Mouse (Mus musculus) lung, postnatal 25 days (tissue): Measurements from ENCODE around the gene Gm28042.

Experiments used
- DNase-seq: peaks from one replicate; pipeline ENCODE4 v3.0.0; 2022; ENCODE audit warnings: low spot score

Gene Gm28042

DNA sequence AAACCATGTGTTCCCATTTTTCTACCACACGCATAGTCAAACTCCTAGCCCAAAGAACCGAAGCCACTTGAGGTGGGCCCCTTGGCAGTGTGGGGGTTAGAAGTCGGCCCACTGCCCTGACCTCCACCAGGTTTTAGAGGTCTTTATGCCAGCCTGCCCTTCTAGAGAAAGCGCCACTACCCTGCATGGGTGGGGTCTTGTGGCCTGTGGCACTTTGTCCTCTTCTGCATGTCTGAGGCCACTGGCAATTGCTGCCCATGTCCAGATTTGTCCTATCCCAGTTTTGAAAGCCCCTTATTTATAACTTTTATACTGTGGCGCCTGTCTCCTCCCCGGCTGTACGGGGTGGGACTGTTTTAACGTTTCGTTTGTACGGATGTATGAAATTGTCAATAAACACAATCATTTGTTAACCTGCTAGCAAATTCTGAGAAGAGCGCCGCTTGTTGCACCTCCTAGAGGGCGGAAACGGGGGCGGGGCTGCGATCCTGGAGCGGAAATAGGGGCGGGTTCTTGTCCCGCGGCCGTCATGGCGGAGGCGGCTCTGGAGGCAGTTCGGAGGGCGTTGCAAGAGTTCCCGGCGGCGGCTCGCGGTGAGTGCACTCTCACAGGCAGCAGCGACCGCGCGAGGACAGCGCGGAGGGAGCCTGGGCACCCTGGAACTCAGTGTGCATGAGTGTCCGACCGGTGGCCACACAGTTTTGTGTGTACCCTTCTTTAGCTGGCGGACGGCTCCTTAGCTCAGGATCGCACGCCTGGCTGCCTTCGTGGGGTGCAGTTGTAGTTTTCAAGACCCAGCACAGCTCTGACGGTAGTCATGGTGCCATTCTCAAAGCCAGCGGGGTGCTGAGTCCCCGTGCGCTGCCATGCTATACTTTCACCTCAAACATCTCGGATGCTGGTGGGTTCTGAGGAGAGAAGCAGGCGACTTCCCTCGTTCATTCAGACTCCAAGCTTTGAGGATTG, at the start of gene Gm28042, which contains the start of gene Jmjd7:
TSS of gene Gm28042 (plus strand) at position 510 of the 966 bp plus-strand sequence.
TSS of gene Jmjd7 (plus strand) at position 500 of the 966 bp plus-strand sequence.
- DNase-seq, result peak; percentile 94

DNA sequence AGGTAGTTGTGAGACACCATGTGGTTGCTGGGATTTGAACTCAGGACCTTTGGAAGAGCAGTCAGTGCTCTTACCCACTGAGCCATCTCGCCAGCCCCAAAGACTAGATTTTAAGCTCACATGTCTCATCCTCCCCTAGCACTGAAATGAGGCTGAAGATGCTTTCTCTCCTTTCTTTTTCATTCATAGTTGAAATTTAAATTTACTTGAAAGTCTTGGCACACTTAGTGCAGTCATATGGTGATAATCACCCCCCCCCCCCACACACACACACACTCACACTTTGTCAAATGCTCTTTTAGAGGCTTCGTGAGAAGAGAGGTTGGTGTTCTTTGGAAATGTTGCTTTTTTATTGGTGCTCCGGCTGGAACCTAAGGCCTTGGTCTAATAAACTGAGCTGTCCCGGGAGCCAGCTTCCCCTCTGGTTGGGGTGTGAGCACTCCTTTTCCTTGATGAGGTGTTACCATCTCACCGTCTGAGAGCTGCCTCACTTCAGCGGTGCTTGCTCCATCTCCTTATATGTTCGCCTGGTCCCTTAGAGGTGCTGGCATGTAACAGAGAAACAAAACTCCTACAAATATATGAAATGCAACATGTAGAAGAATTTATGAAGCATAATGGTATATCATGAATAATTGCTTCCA, 46.8 kb upstream of the Gm28042 start:
- no peak for DNase-seq

DNA sequence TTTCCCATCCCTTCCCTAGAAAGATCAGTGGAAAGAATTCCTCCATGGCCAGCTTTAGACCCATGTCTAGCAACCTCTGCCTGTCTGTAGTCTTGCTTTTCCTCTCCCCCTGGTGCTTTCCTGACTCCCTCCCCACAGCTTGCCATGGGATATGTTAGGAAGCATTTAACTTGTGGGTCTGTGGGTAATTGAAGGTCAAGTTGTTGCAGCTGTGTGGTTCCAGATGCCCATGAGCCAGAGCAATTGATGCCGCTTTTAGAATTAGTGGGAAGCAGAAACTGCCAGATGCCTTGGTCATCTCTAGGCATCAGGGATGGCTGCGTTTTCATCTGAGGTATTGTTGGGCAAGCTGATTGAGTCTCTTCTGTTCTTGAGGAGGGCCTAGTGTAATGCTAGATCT, 45.7 kb upstream of the Gm28042 start:
- DNase-seq, result no peak

DNA sequence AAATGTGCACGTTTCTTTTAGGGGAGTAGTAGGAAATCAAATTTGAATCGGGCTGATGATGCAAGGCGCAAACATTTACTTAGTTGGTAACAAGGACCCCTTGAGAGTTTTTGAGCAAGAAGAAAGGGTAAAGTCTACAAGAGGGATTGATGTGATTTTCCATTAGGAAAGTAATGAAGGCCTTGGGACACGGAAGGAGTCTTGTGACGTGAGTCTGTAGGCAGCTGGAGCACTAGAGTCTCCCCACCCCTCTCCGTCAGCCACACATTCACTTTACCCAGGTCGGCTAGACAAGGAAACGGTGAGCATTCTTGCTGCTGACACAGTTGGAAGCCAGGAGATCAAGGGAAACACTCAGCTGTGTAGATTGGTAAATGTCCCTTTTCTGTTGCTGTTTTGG, 41.4 kb upstream of the Gm28042 start:
- peak; percentile 81 for DNase-seq

DNA sequence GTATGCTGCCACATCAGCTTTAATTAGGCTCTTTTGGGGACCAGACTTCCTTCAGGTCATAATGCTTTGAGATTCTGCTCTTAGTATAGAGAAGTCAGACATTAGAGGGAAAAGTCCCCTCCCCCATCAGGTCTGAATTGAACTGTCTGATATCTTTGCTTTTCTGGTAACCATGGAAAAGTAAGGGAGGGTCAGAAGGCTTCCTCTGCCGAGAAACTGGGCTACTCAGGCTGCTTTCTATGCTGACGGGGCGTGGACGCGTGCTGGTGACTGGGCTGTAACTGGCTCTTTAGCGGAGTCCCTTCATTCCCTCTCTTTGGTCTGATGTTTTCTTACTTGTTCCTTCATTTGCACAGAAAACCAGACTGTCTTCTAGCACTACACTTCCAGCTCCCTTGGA, 40.9 kb upstream of the Gm28042 start:
- no peak for DNase-seq

DNA sequence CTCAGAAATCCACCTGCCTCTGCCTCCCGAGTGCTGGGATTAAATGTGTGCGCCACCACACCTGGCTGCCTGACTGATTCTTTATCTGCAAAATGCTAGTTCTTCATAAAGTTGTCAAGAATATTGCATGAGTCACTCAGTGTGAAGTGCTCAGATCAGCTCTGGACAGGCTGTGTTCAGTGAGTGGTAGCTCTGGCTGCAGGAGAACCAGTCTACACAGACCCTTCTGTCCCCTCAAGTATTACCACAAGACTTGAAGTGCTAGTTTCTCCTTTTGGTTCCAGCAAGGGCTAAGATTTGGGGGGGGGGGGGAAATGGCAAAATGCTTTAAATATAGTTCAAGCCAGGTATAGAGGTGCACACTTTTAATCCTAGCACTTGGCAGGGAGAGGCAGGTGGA, 39.9 kb upstream of the Gm28042 start:
- no peak for DNase-seq

DNA sequence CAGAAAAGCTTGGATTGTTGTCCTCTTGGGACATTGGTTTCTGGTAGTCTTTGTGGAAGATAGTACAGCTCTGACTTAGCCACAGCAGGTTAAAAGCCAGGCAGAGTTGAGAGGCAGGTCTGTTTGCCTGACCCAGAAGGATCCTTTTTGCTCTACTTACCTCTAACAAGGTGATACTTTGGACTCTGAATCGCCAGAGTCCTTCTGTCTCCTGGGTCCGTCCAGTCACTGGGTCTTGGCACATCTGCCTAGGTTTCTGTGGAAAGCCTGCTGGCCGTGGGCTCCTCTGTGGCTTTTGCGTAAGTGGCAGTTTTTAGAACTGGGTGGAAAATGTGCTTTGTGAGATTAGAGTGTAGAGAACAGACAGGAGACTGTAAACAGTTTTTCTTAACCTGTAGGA, 38.3 kb upstream of the Gm28042 start:
- no peak for DNase-seq

DNA sequence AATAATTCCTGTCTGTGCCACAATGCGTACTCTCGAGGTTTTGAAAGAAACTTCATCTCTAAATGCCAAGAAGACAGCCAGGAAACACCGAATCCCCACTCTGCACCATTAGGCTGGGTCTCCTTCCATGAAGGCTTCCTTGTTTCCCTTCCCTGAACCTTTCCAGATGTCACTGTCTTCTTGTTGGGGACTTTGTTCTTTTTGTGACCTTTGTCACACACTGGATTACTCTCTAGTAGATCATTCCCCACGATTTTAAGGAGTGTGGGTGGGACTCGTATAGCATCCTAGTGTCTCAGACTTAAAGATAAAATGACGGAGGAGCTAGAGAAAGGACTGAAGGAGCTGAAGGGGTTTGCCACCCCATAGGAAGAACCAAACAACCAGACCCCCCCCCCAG, 36.4 kb upstream of the Gm28042 start:
- DNase-seq, result no peak

DNA sequence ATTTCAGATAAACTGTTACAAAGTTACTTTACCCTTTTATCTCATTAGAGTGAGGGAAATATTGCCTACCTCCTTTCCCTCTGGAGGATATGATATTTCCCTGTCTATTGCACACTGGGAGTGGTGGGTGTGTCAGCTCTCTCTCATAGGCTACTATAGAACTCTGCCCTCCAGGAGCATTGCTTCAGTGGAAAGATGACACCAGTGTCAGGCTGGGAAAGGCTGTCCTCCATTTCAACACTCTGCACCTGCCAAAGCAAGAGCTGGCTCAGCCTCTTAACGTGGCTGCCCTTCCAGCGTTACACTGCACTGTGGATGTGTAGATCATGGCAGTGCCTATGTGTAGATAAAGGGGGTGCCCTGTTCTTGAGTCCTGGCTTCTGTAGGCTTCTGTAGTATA, 34.9 kb upstream of the Gm28042 start:
- no peak for DNase-seq

DNA sequence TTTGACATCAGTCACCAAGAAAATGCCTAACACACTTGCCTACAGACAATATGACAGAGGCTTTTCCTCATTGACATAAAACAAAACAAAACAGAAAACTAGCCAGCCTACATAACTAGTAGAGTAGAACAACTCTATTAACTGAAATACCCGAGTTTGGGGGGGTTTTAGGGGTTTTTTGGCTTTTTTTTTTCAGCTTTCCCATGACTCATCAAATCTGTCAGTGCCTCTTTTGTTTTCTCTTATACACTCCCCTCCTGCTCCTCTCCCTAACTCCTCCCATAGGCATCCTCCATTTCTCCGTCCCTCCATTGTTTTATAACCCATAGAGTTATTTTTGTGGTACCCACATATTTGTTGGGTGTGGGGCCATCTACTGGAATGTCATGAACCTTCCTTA, 33.8 kb upstream of the Gm28042 start:
- DNase-seq, result no peak

DNA sequence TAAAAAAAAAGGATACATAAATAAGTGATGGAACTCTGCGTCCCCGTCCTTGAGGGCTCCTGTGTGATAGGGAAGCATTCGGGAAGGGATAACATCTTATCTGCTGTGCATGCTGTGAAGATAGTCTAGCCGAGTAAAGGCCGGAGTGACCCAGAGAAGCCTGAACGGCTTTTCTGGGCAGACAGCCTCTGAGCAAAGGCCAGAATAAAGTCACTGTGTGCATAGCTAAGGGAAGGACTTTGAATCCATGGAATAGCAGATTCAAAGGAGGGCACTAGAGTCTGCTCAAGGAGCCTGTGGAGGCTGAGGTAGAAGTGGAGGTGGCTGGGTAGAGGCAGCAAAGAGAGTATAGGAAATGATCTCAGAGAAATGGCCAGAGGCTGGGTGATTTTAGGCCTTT, 32.5 kb upstream of the Gm28042 start:
- DNase-seq, result no peak

DNA sequence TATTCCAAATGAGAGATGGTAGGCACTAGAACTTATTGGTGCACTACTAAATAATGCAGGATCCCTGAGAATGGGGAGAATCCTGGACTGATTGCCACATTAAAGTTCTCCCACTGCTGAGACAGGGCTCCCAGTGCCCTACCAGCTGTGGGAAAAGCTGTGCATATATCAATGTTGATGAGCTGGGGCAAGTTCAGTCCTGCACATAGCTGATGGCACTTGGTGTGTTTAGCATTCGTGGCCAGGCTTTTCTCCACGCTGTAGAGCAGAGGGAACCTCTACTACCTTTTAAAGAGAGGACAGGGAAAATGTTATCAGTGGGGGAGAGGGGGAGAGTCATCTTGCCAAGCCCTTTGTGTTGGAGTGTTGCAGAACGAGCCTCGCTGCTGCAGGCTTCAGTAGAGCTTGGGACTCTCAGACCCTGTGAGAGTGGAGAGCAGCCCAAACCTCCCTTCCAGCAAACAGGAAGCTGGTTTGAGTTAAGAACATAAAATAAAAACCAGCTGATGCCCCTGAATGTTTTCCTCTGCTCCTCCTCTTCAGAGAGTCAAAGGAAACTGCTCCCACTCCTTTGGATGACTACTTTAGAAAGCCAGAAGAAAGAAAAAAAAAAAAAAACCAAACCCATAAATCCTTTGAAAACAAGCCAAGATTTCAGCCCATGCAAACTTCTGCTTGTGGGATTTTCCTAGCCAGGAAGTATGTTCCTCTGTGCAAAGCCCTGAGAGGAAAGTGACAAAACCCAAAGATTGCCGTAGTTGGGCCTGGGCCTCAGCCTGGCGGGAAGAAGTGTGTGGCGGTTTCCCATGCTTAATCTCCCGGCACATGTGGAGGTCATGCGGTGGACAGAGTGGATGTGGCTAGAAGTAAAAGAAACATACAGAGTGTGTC, 31.7 kb upstream of the Gm28042 start:
- DNase-seq, result no peak

DNA sequence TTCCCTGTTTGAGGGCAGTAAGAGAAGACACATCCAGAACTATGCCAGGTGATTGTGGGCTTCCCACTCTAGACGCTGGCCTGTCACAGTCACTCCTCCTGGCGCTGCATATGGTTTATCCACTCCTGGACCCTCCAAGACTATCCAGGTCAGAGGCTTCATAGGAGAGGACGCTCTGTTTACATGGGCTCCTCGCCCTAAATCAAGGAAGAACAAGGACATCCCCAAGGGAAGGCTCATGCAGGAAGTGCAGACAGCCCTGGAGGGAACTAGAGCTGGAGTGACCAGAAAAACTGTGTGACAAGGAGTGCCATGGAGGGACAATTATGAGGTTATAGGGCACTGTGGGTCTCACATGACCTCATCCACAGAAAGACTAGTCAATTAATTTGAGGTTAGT, 29.9 kb upstream of the Gm28042 start:
- DNase-seq, result no peak

DNA sequence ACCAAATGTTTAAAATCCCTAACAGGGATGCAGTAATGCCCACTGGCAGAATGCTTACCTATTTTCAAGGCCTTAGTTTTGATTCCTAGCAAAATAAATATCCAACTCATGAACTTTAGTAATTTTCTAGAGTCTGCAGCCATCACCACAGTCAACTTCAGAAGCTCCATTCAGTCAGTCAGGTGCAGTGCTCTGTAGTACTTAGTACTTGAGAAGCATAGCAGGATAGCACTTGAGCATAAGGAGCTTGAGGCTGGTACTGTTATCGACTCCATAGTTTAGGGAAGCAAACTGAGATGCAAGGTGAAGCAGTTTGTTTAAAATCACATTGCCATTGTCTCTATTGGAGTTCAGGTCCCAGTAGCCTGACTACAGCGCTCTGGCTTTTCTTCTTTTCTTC, 27.6 kb upstream of the Gm28042 start:
- DNase-seq, result peak; percentile 35

DNA sequence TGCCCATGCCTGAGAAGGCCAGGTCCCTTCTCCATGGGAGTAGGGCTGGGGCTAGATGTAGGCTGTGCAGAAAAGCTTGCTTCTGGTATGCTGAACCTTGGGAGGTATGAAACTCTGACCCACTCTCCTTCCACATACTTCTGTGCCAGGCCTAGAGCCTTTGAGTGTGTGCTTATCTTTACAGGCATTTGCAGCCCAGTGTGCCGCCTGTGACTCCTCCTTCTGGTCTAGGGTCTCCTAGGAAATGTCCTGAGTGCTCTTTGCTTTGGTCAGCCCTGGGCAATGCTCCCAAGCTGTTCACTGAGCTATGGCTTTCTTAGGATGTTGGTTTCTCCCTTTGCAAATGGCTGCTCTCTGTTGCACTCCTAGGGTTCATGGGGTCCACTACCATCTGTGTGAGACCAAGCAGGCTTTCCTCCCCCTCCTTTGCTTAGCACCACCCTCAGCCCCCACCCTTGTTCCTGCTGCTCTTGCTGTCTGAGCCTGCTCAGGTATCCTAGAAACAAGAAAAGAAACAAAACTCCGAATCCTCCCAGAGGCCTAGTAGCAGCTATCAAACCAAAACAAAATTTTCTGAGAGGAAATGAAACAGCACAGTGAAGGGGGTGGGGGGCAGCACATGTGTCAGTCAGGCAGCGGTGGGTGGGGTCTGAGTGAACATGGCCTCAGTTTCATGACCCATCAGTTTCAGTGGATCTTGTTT, 26.3 kb upstream of the Gm28042 start:
- DNase-seq, result peak; percentile 76

DNA sequence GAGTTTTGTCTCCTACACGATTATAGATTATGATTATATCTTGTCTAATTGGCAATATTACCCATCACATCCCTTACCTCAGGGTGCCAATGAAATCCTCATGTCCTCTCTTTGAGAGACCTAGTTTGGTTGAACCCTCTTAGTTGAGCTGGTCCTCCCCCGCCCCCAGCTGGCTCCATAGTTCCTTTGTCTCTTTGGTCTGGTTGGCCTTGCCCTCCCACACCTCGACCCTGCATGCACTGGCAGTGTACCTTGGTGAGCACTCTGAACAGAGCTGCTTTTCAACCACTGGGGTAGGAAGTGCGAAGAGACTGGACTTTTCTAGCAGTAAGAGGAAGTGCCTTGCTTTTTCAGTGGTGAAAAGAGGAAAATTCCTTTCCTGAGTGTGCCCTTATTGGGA, 25.3 kb upstream of the Gm28042 start:
- DNase-seq, result no peak

DNA sequence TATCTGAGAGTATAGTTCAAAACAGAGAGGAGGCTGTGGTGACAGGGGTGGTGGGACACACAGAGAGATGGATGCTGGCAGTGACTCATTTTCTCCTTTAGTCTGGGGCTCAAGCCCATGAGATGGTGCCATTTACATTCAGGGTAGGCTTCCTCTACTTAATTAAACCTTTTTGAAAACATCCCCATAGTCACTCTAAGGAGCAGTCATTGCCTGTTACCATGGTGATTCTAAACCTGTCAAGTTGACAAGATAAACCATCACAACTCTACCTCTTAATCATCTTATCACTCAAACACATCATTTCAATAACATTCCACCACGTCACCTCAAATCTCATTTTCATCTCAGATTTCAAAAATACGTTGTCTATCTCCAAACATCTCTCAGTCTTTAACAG, 23.3 kb upstream of the Gm28042 start:
- no peak for DNase-seq

DNA sequence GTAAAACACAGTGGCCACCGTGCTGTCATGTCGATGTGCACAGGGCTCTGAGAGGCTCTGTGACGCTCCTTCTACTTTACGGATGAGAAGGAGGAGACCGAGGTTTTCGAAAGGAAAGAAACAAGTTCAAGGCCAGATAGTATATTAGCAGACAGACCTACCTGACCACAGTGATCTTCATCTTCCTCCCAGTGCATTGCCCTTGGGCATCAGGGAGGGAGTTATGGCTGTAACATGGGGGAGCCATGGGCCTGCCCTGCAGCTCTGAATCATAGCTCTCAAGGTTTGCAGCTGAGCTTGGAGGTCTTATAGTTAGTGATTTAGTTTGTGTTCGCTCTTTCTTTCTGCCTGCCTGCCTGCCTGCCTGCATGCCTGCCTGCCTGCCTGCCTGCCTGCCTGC, 20.6 kb upstream of the Gm28042 start:
- no peak for DNase-seq

DNA sequence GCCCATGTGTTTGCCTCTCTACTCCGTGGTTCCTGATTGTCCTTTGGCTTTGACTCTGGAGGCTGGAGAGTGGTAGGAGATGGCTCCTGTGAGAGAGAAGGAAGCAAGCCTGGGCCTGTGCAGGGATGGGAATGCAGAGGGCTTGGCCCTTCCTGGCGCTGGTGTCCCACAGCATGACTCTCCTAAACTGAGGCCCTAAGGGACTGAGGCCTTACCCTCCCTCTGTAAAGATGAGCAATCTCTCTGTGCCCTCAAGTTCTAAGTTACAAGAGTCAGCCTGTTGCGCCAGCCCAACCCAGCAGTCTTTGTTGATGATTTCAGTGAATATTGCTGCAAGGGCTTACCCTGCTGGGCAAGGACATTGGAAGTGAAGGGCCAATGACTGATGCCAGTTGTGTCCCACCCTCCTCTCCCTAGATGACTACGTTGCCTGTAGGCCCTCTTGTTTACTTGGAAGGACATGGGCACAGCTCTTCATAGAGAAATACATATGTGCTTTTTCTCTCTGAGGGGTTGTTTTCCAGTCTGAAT, 19.5 kb upstream of the Gm28042 start:
- DNase-seq, result no peak

DNA sequence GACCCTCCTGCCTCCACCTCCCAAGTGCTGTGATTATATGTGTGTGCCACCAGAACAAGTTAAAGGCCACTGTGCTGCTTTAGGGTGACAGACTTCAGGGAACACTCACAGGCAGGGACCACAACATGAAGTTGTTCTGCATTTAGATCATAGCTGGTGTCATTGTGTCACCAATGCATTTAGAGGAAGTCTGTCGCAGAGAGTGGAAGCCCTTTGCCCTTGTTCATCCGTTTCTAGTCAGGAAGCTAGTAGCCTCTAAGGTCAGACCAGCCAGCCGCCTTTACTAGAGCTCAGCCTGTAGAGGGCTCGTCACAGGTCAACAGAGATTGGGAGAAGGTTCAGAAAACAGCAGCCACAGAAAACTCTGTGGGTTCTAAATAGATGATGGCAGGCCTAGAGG, 18.6 kb upstream of the Gm28042 start:
- peak; percentile 39 for DNase-seq

DNA sequence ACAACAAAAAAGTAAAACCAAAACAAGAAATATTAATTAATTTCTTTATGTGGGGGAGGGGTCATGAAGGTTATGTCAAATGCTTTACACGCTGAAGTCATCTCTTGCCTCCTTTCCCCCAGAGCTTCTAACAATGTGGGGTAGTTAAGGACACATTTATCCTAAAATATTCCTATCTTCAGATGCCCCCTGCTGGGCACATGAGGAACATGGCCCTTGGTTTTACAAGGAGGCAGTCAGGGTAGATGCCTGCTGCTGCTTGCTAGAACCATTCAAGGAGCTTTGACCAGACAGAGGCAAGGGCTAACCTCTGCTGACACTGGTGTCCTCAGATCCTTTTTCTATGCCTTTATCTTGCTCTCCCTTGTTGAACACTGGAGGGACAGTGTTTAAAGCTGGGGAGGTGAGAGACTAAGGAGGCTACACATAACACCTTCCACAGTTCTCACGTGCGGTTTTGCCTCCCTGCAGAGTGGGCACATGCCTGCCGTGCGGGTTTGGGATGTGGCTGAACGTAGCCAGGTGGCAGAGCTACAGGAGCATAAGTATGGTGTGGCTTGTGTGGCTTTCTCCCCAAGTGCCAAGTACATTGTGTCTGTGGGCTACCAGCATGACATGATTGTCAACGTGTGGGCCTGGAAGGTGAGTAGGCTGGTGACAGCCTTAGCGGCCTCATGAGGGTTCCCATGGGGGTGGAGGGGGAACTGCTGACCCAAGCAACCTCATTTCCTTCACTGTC, 15.7 kb upstream of the Gm28042 start:
- peak; percentile 68 for DNase-seq
